8 mouse cellular contexts compared by ENCODE assay signal in the genomic region with DNA sequence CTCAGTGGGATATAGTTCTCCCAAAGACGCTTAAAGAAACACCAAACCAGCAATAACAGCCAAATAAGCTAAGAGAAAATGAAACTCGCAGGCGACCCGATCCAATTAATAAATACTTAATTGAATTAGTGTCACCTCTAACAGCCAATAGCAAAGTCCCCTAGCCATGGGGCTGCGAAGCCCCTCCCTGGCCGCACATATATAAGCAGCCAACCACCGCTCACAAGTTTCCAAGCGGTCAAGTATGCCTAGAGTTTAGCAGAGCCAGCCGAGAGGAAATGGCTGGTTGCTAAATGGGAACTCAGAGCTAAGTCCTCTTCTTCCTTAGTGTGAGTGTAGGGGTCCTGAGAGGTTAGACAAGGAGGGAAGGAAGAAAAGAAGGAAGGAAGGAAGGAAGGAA. TPM values are rescaled to one million over a fixed set of nuclear protein-coding genes. Genes with fewer than 3 reads are reported as not detected.
DNase-seq lines count a peak whose midpoint lies in the region; ATAC-seq and TF ChIP-seq lines count a peak whose summit lies in the region.
"Had no signal": no experiment of that assay in that cellular context is flagged by ENCODE, and none has a peak within 500 bp of the region (broad histone marks: within the 10 kb centered on the region; RNA-seq: fewer than 3 reads in every experiment).

A gene (plus strand): TSS at position 252 of the 400 bp plus-strand sequence.

- H3K4me1 ChIP-seq in lung, embryonic 15.5 days, result peaks cover 22% of the 10 kb centered on the region
- H3K4me1 ChIP-seq in hindbrain, postnatal 0 days (ENCODE audit: insufficient read depth, low read length), result no peaks in the 10 kb centered on the region

- peak within 1 kb of the TSS; percentile 43 for H3K4me3 ChIP-seq in lung, embryonic 15.5 days
- peak within 1 kb of the TSS; percentile 44 for H3K4me3 ChIP-seq in hindbrain, postnatal 0 days (ENCODE audit: low read length)
- H3K4me3 ChIP-seq: erythroblast, embryonic 14.5 days had no signal

- peak within 1 kb of the TSS; percentile 82 for H3K4me2 ChIP-seq in lung, embryonic 15.5 days
- H3K4me2 ChIP-seq in hindbrain, postnatal 0 days (ENCODE audit: low read depth, low read length), result peak within 1 kb of the TSS; percentile 53

- no peak within 1 kb of the TSS for H3K27ac ChIP-seq in lung, embryonic 15.5 days
- H3K27ac ChIP-seq in hindbrain, postnatal 0 days, result peak within 1 kb of the TSS; percentile 48; the same call in 1 of the 2 replicates

- WGBS in lung, embryonic 15.5 days, result 1% methylated on average over 9 of the region's 9 CpGs
- under 1% methylated on average over 9 of the region's 9 CpGs for WGBS in hindbrain, postnatal 0 days

- no peak within 1 kb of the TSS; the same call in 1 of the 2 replicates for H3K9ac ChIP-seq in lung, embryonic 15.5 days
- peak within 1 kb of the TSS; percentile 45 for H3K9ac ChIP-seq in hindbrain, postnatal 0 days (replicated peaks; ENCODE audit: low read length)

- no peaks in the 10 kb centered on the region for H3K36me3 ChIP-seq in lung, embryonic 15.5 days
- no peaks in the 10 kb centered on the region for H3K36me3 ChIP-seq in hindbrain, postnatal 0 days (ENCODE audit: insufficient read depth, low read length)

- H3K9me3 ChIP-seq in lung, embryonic 15.5 days, result no peaks in the 10 kb centered on the region
- no peaks in the 10 kb centered on the region for H3K9me3 ChIP-seq in hindbrain, postnatal 0 days (ENCODE audit: low read length)

- no peak for DNase-seq in lung, postnatal 4 days
- peak; percentile 44 to 62 for DNase-seq in cerebellum, postnatal 36 days
- peak; percentile 58 for DNase-seq in hindbrain, postnatal 0 days (ENCODE audit: low spot score)
- DNase-seq in layer of hippocampus, postnatal 36 days, result no peak
- no peak for DNase-seq in right cerebral cortex, adult 2 months (ENCODE audit: low spot score in 2 of 2)

- H3K27me3 ChIP-seq in lung, embryonic 15.5 days, result peaks cover 90% of the 10 kb centered on the region
- peaks cover 63% of the 10 kb centered on the region for H3K27me3 ChIP-seq in hindbrain, postnatal 0 days (ENCODE audit: insufficient read depth, low read length)

- ATAC-seq in lung, embryonic 15.5 days (ENCODE audit: borderline replicate concordance, extremely low read depth, low FRiP score, low TSS enrichment), result no peak
- ATAC-seq in hindbrain, postnatal 0 days, result 0 out of 2 replicates have a peak, but pooled peaks have one; percentile 27
- ATAC-seq in monocyte, adult 5-6 weeks (replicated peaks; ENCODE audit: insufficient number of reproducible peaks, low FRiP score, low TSS enrichment, poor library complexity, severe bottlenecking), result no peak

- no peak for TF ChIP-seq CTCF in hindbrain, postnatal 0 days (IDR thresholded peaks at IDR 0.05; ENCODE audit: low read depth)

RNA-seq across cellular contexts. Expression of the gene that starts here (rescaled TPM):
- 0.08 TPM in 1 of 2 replicates, not detected in the other for polyA plus RNA-seq in lung, embryonic 15.5 days (2015; fragmentation: Nextera tagmentation; extraction: Ambion mirVana)
- total RNA-seq in hindbrain, postnatal 0 days (2014; rRNA removed), result 16.2 and 19.4 TPM in 2 replicates
- 8.6 and 8.9 TPM in 2 replicates for polyA plus RNA-seq in hindbrain, postnatal 0 days (2015; fragmentation: Nextera tagmentation; extraction: Ambion mirVana)
- 47.6 to 167 TPM (median 48.0 TPM) in 3 replicates for total RNA-seq in monocyte, adult 5-6 weeks (2017)
- total RNA-seq in layer of hippocampus, postnatal 36 days (2021), result 1 to 10 TPM in 1 of 2 experiments, under 1 TPM in 1; 0.77 to 1.2 TPM
- polyA plus RNA-seq: erythroblast, embryonic 14.5 days had no signal

Comparison
In these comparisons a context has a peak if more than half of its experiments do, and no peak if none do; other contexts are left out.
1. DNase-seq: peak in cerebellum, postnatal 36 days (2 of 2) and hindbrain, postnatal 0 days (single experiment); none in lung, postnatal 4 days (0 of 2), layer of hippocampus, postnatal 36 days (0 of 2) and right cerebral cortex, adult 2 months (0 of 2).